In genomic region chr13:47017259-47017658, GRCm38 (mm10) we compare ENCODE assay signal across 8 mouse cellular contexts. TPM values are rescaled to one million over a fixed set of nuclear protein-coding genes. Genes with fewer than 3 reads are reported as not detected.
DNase-seq lines count a peak whose midpoint lies in the region; ATAC-seq and TF ChIP-seq lines count a peak whose summit lies in the region.

No protein-coding gene starts in this region.

- in situ Hi-C loops in Patski (cut with MboI; ENCODE audit: low pct_unique_long_range_greater_than_20kb): loop anchor here (10.0 kb wide), 3 partner anchors 82 to 702 kb away; no protein-coding TSS in a partner anchor

- CTCF ChIA-PET in Patski (lab: Charles Lee): interaction anchor here (0.7 to 1.7 kb wide), 16 partner anchors 13 to 292 kb away, joined by 3 to 13 read pairs (median 5); no protein-coding TSS in a partner anchor

- H3K4me1 ChIP-seq in cortical plate, adult 2 months (ENCODE audit: control insufficient read depth, insufficient read depth, low read length): peaks cover 5% of the 10 kb centered on the region
- H3K4me1 ChIP-seq in lung, embryonic 14.5 days (ENCODE audit: insufficient read depth): peaks cover 7% of the 10 kb centered on the region; the same call in 1 of the 2 replicates

- DNase-seq in Patski (ENCODE audit: low read depth, low spot score): no peak
- DNase-seq in heart, postnatal 14 days: peak; percentile 60 to 69
- peak; percentile 41 to 74 for DNase-seq in layer of hippocampus, adult 18-20 months (ENCODE audit: low spot score in 2 of 2)
- peak; percentile 83 for DNase-seq in lung, embryonic 14.5 days
- DNase-seq in right cerebral cortex, postnatal 14 days: peak; percentile 62

- H3K4me3 ChIP-seq in C2C12 (ENCODE audit: insufficient read depth, poor library complexity, severe bottlenecking): no peak overlapping the region
- H3K4me3 ChIP-seq in cortical plate, adult 2 months (ENCODE audit: insufficient read depth, low read length): no peak overlapping the region
- H3K4me3 ChIP-seq in lung, embryonic 14.5 days (ENCODE audit: low read depth, low read length): no peak overlapping the region

- WGBS in lung, embryonic 14.5 days: 32% methylated on average over 5 of the region's 5 CpGs

- H3ac ChIP-seq in C2C12 (ENCODE audit: control insufficient read depth, insufficient read length, low read depth): no peak overlapping the region

- no peaks in the 10 kb centered on the region for H3K79me3 ChIP-seq in C2C12 (ENCODE audit: low read depth)

- H3K36me3 ChIP-seq in C2C12 (ENCODE audit: control insufficient read depth, insufficient read depth): no peaks in the 10 kb centered on the region
- H3K36me3 ChIP-seq in lung, embryonic 14.5 days (ENCODE audit: insufficient read depth): no peaks in the 10 kb centered on the region

- no peak for TF ChIP-seq POLR2A in cortical plate, adult 2 months (IDR thresholded peaks at IDR 0.05; ENCODE audit: extremely low read depth, insufficient read depth, low read length)

- no peaks in the 10 kb centered on the region for H3K79me2 ChIP-seq in C2C12 (ENCODE audit: control insufficient read depth, insufficient read depth)

- peak; percentile 67 for ATAC-seq in Patski
- peak; percentile 68 for ATAC-seq in lung, embryonic 14.5 days (ENCODE audit: insufficient read depth)
- ATAC-seq in erythroblast, adult 5-6 weeks (replicated peaks; ENCODE audit: low FRiP score, poor library complexity, severe bottlenecking): no peak

- TF ChIP-seq CTCF in C2C12 (IDR thresholded peaks at IDR 0.05; ENCODE audit: control insufficient read depth, insufficient read depth, insufficient read length) (peak; percentile 25), Patski (IDR thresholded peaks at IDR 0.05) (peak; percentile 91)
- TF ChIP-seq CTCF in cortical plate, adult 2 months (IDR thresholded peaks at IDR 0.05; ENCODE audit: extremely low read depth, insufficient read depth, low read length): peak; percentile 98
- TF ChIP-seq CTCF in lung, embryonic 14.5 days (IDR thresholded peaks at IDR 0.05; ENCODE audit: low read depth): peak; percentile 93

- no peaks in the 10 kb centered on the region for H3K9me3 ChIP-seq in lung, embryonic 14.5 days (ENCODE audit: low read depth, low read length)

- intact Hi-C loops in heart, postnatal 14 days (cut with DNase I): loop anchor here (10.0 kb wide), 2 partner anchors 292 to 712 kb away; partner anchors contain the start of gene Nup153

- H3K27ac ChIP-seq in cortical plate, adult 2 months (ENCODE audit: insufficient read depth, low read length): no peak overlapping the region
- no peak overlapping the region for H3K27ac ChIP-seq in lung, embryonic 14.5 days (ENCODE audit: low read depth)

- H3K9ac ChIP-seq in lung, embryonic 14.5 days: no peak overlapping the region

- H3K27me3 ChIP-seq in C2C12 (ENCODE audit: control insufficient read depth, insufficient read depth, insufficient read length) (no peaks in the 10 kb centered on the region), Patski (no peaks in the 10 kb centered on the region)
- no peaks in the 10 kb centered on the region for H3K27me3 ChIP-seq in lung, embryonic 14.5 days (ENCODE audit: insufficient read depth, low read length)

- H3K4me2 ChIP-seq in lung, embryonic 14.5 days: no peak overlapping the region

- POLR2A ChIA-PET in Patski (lab: Charles Lee): no interaction called here

TF ChIP-seq in C2C12, 6 proteins besides CTCF, POLR2A, EP300 and RAD21:
- TF ChIP-seq MAX (IDR thresholded peaks at IDR 0.05) (no peak), MYOD1 (IDR thresholded peaks at IDR 0.05; ENCODE audit: control insufficient read depth, insufficient read length, low read depth) (no peak), MYOG (IDR thresholded peaks at IDR 0.05; ENCODE audit: control insufficient read depth, extremely low read depth, insufficient read length) (no peak), USF1 (IDR thresholded peaks at IDR 0.05; ENCODE audit: low read depth) (no peak)

RNA-seq across cellular contexts. Expression of gene Nhlrc1, which starts 2.6 kb away (rescaled TPM):
- polyA plus RNA-seq in C2C12 (2012; fragmentation: generic; extraction: Trizol): 0.05 TPM
- 0.94 TPM for polyA plus RNA-seq in Patski (2021)
- polyA plus RNA-seq in cortical plate, adult 2 months (2012; rRNA removed): 12.0 and 13.2 TPM in 2 replicates
- 1 to 10 TPM; 3.8 to 4.1 TPM for total RNA-seq in heart, postnatal 14 days (2021)
- 10 to 100 TPM; 20.0 to 20.2 TPM for total RNA-seq in layer of hippocampus, adult 18-20 months (2021)
- 3.5 and 3.8 TPM in 2 replicates for polyA plus RNA-seq in lung, embryonic 14.5 days (2014; fragmentation: Nextera tagmentation; extraction: Ambion mirVana)
- 0.42 and 1.5 TPM in 2 replicates for total RNA-seq in erythroblast, adult 5-6 weeks (2015; ENCODE audit: low replicate concordance)
- 0.43 TPM in 1 of 2 replicates, not detected in the other for total RNA-seq in erythroblast, adult 5-6 weeks (2017; ENCODE audit: low replicate concordance)

RNA-seq across cellular contexts. Expression of gene Kdm1b, which starts 26.0 kb away (rescaled TPM):
- polyA plus RNA-seq in C2C12 (2012; fragmentation: generic; extraction: Trizol): 3.3 TPM
- polyA plus RNA-seq in Patski (2021): 12.6 TPM
- 6.4 and 7.1 TPM in 2 replicates for polyA plus RNA-seq in cortical plate, adult 2 months (2012; rRNA removed)
- total RNA-seq in heart, postnatal 14 days (2021): 1 to 10 TPM; 7.6 to 8.5 TPM
- total RNA-seq in layer of hippocampus, adult 18-20 months (2021): 10 to 100 TPM in 1 of 2 experiments, 1 to 10 TPM in 1; 8.0 to 11.7 TPM
- polyA plus RNA-seq in lung, embryonic 14.5 days (2014; fragmentation: Nextera tagmentation; extraction: Ambion mirVana): 11.8 and 12.5 TPM in 2 replicates
- total RNA-seq in erythroblast, adult 5-6 weeks (2015; ENCODE audit: low replicate concordance): 1.2 and 4.2 TPM in 2 replicates
- 2.2 and 3.5 TPM in 2 replicates for total RNA-seq in erythroblast, adult 5-6 weeks (2017; ENCODE audit: low replicate concordance)

RNA-seq across cellular contexts. Expression of gene Tpmt, which starts 27.3 kb away (rescaled TPM):
- polyA plus RNA-seq in C2C12 (2012; fragmentation: generic; extraction: Trizol) (5.6 TPM), Patski (2021) (18.1 TPM)
- polyA plus RNA-seq in cortical plate, adult 2 months (2012; rRNA removed): 12.3 and 13.9 TPM in 2 replicates
- total RNA-seq in heart, postnatal 14 days (2021): 1 to 10 TPM; 6.1 to 6.7 TPM
- 10 to 100 TPM; 11.7 to 12.3 TPM for total RNA-seq in layer of hippocampus, adult 18-20 months (2021)
- polyA plus RNA-seq in lung, embryonic 14.5 days (2014; fragmentation: Nextera tagmentation; extraction: Ambion mirVana): 27.5 and 28.4 TPM in 2 replicates
- total RNA-seq in erythroblast, adult 5-6 weeks (2015; ENCODE audit: low replicate concordance): not detected in 2 replicates
- 0.34 and 1.4 TPM in 2 replicates for total RNA-seq in erythroblast, adult 5-6 weeks (2017; ENCODE audit: low replicate concordance)

Comparison
In these comparisons a context has a peak if more than half of its experiments do, and no peak if none do; other contexts are left out.
1. CTCF ChIP-seq: peak in every context shown above with its lines; median percentile 98 in cortical plate, adult 2 months; 93 in lung, embryonic 14.5 days; 91 in Patski; 25 in C2C12.